Mouse (Mus musculus): ENCODE measurements at regions not wholly inside any gene's neighbourhood (a gene's known extent, or its start where the extent isn't known, plus 50 kb on each side); places are given as distances from the start of the nearest gene placed in this dataset.
A peak's percentile ranks its signal among the peaks of the same experiment; 100 is the strongest.

- H3K27ac ChIP-seq (ENCODE audit: low read length) = no peak overlapping the region
- 75% methylated on average over 10 of the region's 10 CpGs for WGBS
- no peaks in the 10 kb centered on the region for H3K36me3 ChIP-seq (ENCODE audit: insufficient read depth, low read length)
- DNase-seq (ENCODE audit: low spot score) = no peak
- ATAC-seq = no peak
- H3K27me3 ChIP-seq (replicated peaks; ENCODE audit: insufficient read depth, low read length) = no peaks in the 10 kb centered on the region
- H3K4me2 ChIP-seq (replicated peaks; ENCODE audit: low read depth, low read length) = no peak overlapping the region
- no peak overlapping the region for H3K9ac ChIP-seq (replicated peaks; ENCODE audit: low read depth)
- H3K4me3 ChIP-seq (ENCODE audit: low read depth, low read length) = no peak overlapping the region
- no peaks in the 10 kb centered on the region for H3K9me3 ChIP-seq (ENCODE audit: low read length)
- H3K4me1 ChIP-seq (ENCODE audit: insufficient read depth, low read depth, low read length) = no peaks in the 10 kb centered on the region
- TF ChIP-seq CTCF (IDR thresholded peaks at IDR 0.05) = no peak
- TF ChIP-seq EP300 (IDR thresholded peaks at IDR 0.05) = no peak
These were observed 70.4 kb upstream of the Zdhhc17 start for GRCm38 (mm10) chr10:111080322-111080721.

GRCm38 (mm10) chr10:111079051-111079450 lies 69.1 kb upstream of the Zdhhc17 start:
- H3K4me2 ChIP-seq (replicated peaks; ENCODE audit: low read depth, low read length) = no peak overlapping the region
- ATAC-seq = no peak; the same call in 1 of the 2 replicates
- no peaks in the 10 kb centered on the region for H3K9me3 ChIP-seq (ENCODE audit: low read length)
- 59% methylated on average over 6 of the region's 6 CpGs for WGBS
- peak; percentile 59 for TF ChIP-seq EP300 (IDR thresholded peaks at IDR 0.05)
- TF ChIP-seq CTCF (IDR thresholded peaks at IDR 0.05) = no peak
- DNase-seq (ENCODE audit: low spot score) = peak; percentile 25
- no peak overlapping the region for H3K9ac ChIP-seq (replicated peaks; ENCODE audit: low read depth)
- H3K4me3 ChIP-seq (ENCODE audit: low read depth, low read length) = no peak overlapping the region
- H3K36me3 ChIP-seq (ENCODE audit: insufficient read depth, low read length) = no peaks in the 10 kb centered on the region
- H3K27me3 ChIP-seq (replicated peaks; ENCODE audit: insufficient read depth, low read length) = no peaks in the 10 kb centered on the region
- H3K4me1 ChIP-seq (ENCODE audit: insufficient read depth, low read depth, low read length) = no peaks in the 10 kb centered on the region
- no peak overlapping the region for H3K27ac ChIP-seq (ENCODE audit: low read length)

- ATAC-seq (no peak), DNase-seq (ENCODE audit: low spot score) (no peak)
- H3K4me3 ChIP-seq (ENCODE audit: low read depth, low read length) = no peak overlapping the region
- H3K4me2 ChIP-seq (replicated peaks; ENCODE audit: low read depth, low read length) = no peak overlapping the region
- H3K36me3 ChIP-seq (ENCODE audit: insufficient read depth, low read length) = no peaks in the 10 kb centered on the region
- H3K27me3 ChIP-seq (replicated peaks; ENCODE audit: insufficient read depth, low read length) = no peaks in the 10 kb centered on the region
- WGBS = 91% methylated on average over 4 of the region's 4 CpGs
- H3K4me1 ChIP-seq (ENCODE audit: insufficient read depth, low read depth, low read length) = no peaks in the 10 kb centered on the region
- no peaks in the 10 kb centered on the region for H3K9me3 ChIP-seq (ENCODE audit: low read length)
- TF ChIP-seq CTCF (IDR thresholded peaks at IDR 0.05) (no peak), EP300 (IDR thresholded peaks at IDR 0.05) (no peak)
- H3K27ac ChIP-seq (ENCODE audit: low read length) = no peak overlapping the region
- no peak overlapping the region for H3K9ac ChIP-seq (replicated peaks; ENCODE audit: low read depth)
These were observed 67.7 kb upstream of the Zdhhc17 start for GRCm38 (mm10) chr10:111077632-111078031.

GRCm38 (mm10) chr10:111073851-111074430 lies 64.0 kb upstream of the Zdhhc17 start:
- H3K4me3 ChIP-seq (ENCODE audit: low read depth, low read length) = no peak overlapping the region
- H3K36me3 ChIP-seq (ENCODE audit: insufficient read depth, low read length) = no peaks in the 10 kb centered on the region
- no peaks in the 10 kb centered on the region for H3K9me3 ChIP-seq (ENCODE audit: low read length)
- H3K9ac ChIP-seq (replicated peaks; ENCODE audit: low read depth) = no peak overlapping the region
- TF ChIP-seq EP300 (IDR thresholded peaks at IDR 0.05) (peak; percentile 40), CTCF (IDR thresholded peaks at IDR 0.05) (no peak)
- ATAC-seq = peak; percentile 52
- H3K4me2 ChIP-seq (replicated peaks; ENCODE audit: low read depth, low read length) = no peak overlapping the region
- H3K27ac ChIP-seq (ENCODE audit: low read length) = no peak overlapping the region
- no peaks in the 10 kb centered on the region for H3K4me1 ChIP-seq (ENCODE audit: insufficient read depth, low read depth, low read length)
- H3K27me3 ChIP-seq (replicated peaks; ENCODE audit: insufficient read depth, low read length) = no peaks in the 10 kb centered on the region
- 41% methylated on average over 5 of the region's 5 CpGs for WGBS
- DNase-seq (ENCODE audit: low spot score) = peak; percentile 40

- TF ChIP-seq EP300 (IDR thresholded peaks at IDR 0.05) (no peak), CTCF (IDR thresholded peaks at IDR 0.05) (no peak)
- no peak overlapping the region for H3K27ac ChIP-seq (ENCODE audit: low read length)
- DNase-seq (ENCODE audit: low spot score) (no peak), ATAC-seq (no peak)
- WGBS = 44% methylated on average over 14 of the region's 14 CpGs
- H3K4me2 ChIP-seq (replicated peaks; ENCODE audit: low read depth, low read length) = no peak overlapping the region
- H3K4me3 ChIP-seq (ENCODE audit: low read depth, low read length) = no peak overlapping the region
- H3K27me3 ChIP-seq (replicated peaks; ENCODE audit: insufficient read depth, low read length) = no peaks in the 10 kb centered on the region
- no peaks in the 10 kb centered on the region for H3K36me3 ChIP-seq (ENCODE audit: insufficient read depth, low read length)
- H3K9ac ChIP-seq (replicated peaks; ENCODE audit: low read depth) = no peak overlapping the region
- no peaks in the 10 kb centered on the region for H3K9me3 ChIP-seq (ENCODE audit: low read length)
- H3K4me1 ChIP-seq (ENCODE audit: insufficient read depth, low read depth, low read length) = no peaks in the 10 kb centered on the region
These were observed 63.3 kb upstream of the Zdhhc17 start for GRCm38 (mm10) chr10:111073262-111073661.

GRCm38 (mm10) chr10:111072554-111072909 lies 62.6 kb upstream of the Zdhhc17 start:
- WGBS = 81% methylated on average over 2 of the region's 2 CpGs
- TF ChIP-seq CTCF (IDR thresholded peaks at IDR 0.05) (no peak), EP300 (IDR thresholded peaks at IDR 0.05) (no peak)
- Histone ChIP-seq H3K4me1 (ENCODE audit: insufficient read depth, low read depth, low read length) (no peaks in the 10 kb centered on the region), H3K27ac (ENCODE audit: low read length) (no peak overlapping the region), H3K9ac (replicated peaks; ENCODE audit: low read depth) (no peak overlapping the region), H3K4me3 (ENCODE audit: low read depth, low read length) (no peak overlapping the region), H3K27me3 (replicated peaks; ENCODE audit: insufficient read depth, low read length) (no peaks in the 10 kb centered on the region), H3K36me3 (ENCODE audit: insufficient read depth, low read length) (no peaks in the 10 kb centered on the region), H3K9me3 (ENCODE audit: low read length) (no peaks in the 10 kb centered on the region), H3K4me2 (replicated peaks; ENCODE audit: low read depth, low read length) (no peak overlapping the region)
- DNase-seq (ENCODE audit: low spot score) (no peak), ATAC-seq (no peak)
